19 mouse cellular contexts compared by ENCODE assay signal in the genomic region with DNA sequence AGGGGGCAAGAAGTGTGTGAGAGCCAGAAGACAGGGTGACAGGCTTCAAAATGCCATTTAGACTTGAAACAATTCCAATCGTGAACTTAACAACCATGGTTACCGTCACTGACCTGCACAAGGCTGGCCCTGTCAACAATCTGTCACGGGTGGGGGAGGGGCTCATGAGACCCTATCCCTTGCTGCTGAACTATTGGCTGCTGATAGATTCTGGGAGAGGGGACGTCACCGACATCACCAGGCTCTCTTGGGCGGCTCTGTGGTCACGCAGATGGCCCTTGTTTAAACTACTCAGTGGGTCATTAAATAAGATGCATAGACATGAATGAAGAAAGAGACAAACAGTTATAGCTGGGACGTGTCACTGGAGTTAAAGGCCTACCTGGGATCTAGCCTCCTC. TPM values are rescaled to one million over a fixed set of nuclear protein-coding genes. Genes with fewer than 3 reads are reported as not detected.
"Had no signal": no experiment of that assay in that cellular context is flagged by ENCODE, and none has a peak within 500 bp of the region (broad histone marks: within the 10 kb centered on the region; RNA-seq: fewer than 3 reads in every experiment).

No protein-coding gene starts in this region.

- H3K9me3 ChIP-seq: limb, embryonic 13.5 days; midbrain, embryonic 10.5 days; neural tube, embryonic 15.5 days had no signal

- H3K4me2 ChIP-seq: limb, embryonic 13.5 days; neural tube, embryonic 15.5 days had no signal

- DNase-seq: kidney, adult 9 months; kidney, postnatal 36 days; layer of hippocampus, adult 9-11 months; layer of hippocampus, postnatal 36 days; lung, adult 18-20 months; right cerebral cortex, adult 18-20 months; right cerebral cortex, postnatal 25 days; thymus, adult 18-20 months; thymus, postnatal 14 days had no signal

- H3K9ac ChIP-seq: limb, embryonic 13.5 days; liver, embryonic 14.5 days; neural tube, embryonic 15.5 days had no signal

- H3K27me3 ChIP-seq: limb, embryonic 13.5 days; neural tube, embryonic 15.5 days had no signal

- H3K36me3 ChIP-seq: midbrain, embryonic 10.5 days; neural tube, embryonic 15.5 days had no signal

- H3K4me3 ChIP-seq: limb, embryonic 13.5 days; midbrain, embryonic 10.5 days; myocyte; neural tube, embryonic 15.5 days had no signal

- H3K27ac ChIP-seq: kidney, postnatal 0 days; limb, embryonic 13.5 days; liver, embryonic 14.5 days; midbrain, embryonic 10.5 days; neural tube, embryonic 15.5 days had no signal

RNA-seq across cellular contexts. Expression of a gene that starts 3.1 kb away (rescaled TPM):
- total RNA-seq: layer of hippocampus, postnatal 36 days had no signal

RNA-seq across cellular contexts. Expression of a gene that starts 41.2 kb away (rescaled TPM):
- total RNA-seq: layer of hippocampus, adult 18-20 months; layer of hippocampus, postnatal 36 days; left cerebral cortex, postnatal 36 days; megakaryocyte progenitor cell, adult 5-6 weeks had no signal
- polyA plus RNA-seq: limb, embryonic 13.5 days; midbrain, embryonic 10.5 days; myocyte; neural tube, embryonic 11.5 days; neural tube, embryonic 15.5 days had no signal
